Mouse (Mus musculus): ENCODE results near the gene Plekha3.

Plekha3 gene

GRCm38 (mm10) chr2:76674725-76675427 is at the start of gene Plekha3:
Gene Plekha3 (plus strand): TSS chr2:76675281.
- in situ Hi-C loops (cut with MboI, MseI), result loop anchor here (5.0 kb wide), 1 partner anchor 592 kb away; no protein-coding TSS in a partner anchor

DNA sequence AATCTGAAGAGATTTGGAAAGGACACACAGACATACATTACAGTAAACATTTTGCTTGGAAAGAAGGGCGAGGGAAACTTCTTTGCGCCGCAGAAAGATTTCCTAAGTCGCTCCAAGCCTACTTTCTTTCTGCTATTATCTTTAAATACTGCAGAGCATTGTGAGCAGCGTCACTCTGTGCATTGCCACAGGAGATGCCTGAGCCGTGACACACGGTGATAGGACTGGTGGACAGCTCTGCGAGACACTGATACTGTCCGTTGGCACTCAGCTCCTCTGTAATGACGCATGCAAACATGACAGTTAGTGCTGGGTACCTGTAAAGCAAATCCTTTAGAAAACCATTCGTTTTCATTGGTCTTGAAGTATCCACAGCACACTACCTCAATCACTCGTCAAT is 44.8 kb upstream of the Plekha3 start:
- in situ Hi-C loops (cut with MboI, MseI), result no loop called here

DNA sequence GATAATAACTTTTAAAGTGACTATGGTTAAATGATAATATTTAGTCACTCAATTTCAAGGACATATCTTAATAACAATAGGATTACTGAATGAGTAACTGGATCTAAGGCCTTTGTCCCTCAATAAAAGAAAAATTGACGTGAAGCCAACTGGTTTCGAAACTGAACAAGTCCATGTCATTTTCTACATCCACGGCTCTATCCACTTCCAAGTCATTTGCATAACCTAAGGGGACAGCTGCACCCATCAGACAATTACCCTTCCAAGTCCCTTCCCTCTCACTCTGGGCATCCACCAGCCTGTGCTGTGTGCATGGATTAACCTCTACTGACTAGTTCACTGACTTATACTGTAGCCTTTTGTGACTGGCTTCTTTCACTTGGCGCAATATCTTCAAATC is 43.5 kb upstream of the Plekha3 start:
- in situ Hi-C loops (cut with MboI, MseI), result no loop called here

DNA sequence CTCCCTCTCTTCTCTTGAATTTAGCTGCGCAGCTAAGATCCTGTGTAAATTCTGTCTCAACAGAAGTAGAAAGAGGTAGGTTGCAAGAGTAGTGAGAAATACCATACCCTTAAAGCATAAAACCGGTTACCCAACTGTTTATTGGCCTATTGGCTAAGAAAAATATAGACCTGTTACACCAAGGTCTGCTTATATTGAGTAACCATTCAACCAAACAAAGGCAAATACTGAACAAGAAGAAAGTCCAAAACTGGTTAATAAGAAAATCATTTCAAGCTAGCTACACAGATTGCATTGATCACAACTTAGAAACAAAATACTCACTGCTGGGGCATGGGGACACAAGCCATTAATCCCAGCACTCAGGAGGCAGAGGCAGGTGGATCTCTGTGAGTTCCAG is 35.4 kb upstream of the Plekha3 start:
- in situ Hi-C loops (cut with MboI, MseI), result no loop called here

DNA sequence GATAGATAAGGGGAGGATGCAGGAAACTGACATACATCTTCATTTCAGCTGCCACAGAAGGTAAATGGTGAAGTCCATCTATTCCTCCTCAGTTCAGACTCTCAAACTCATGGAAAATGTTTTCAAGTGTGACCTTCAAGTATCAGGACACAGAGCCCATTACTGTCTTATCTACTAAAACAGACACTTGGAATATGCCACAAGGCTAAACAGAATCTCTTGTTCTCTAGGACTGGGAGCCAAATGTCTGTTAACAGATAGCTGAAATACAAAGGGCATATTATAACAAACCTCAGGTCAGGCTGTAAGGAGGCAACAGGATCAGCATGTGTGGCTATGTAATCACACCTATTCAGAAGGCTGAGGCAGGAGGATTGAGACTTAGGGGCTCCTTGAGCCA is 31.3 kb upstream of the Plekha3 start:
- in situ Hi-C loops (cut with MboI, MseI), result no loop called here

GRCm38 (mm10) chr2:76647441-76647869 is 27.6 kb upstream of the Plekha3 start:
- in situ Hi-C loops (cut with MboI, MseI), result no loop called here

- in situ Hi-C loops (cut with MboI, MseI), result no loop called here
These were observed 27.1 kb upstream of the Plekha3 start, which contains the start of the genes Prkra and Pjvk for GRCm38 (mm10) chr2:76647883-76648570. Gene Prkra (minus strand): TSS chr2:76648015. Gene Pjvk (plus strand): TSS chr2:76648476.

- in situ Hi-C loops (cut with MboI, MseI), result no loop called here
These were observed 26.4 kb upstream of the Plekha3 start for GRCm38 (mm10) chr2:76648666-76649141.

GRCm38 (mm10) chr2:76653070-76653469 is 22.0 kb upstream of the Plekha3 start:
- in situ Hi-C loops (cut with MboI, MseI), result no loop called here

DNA sequence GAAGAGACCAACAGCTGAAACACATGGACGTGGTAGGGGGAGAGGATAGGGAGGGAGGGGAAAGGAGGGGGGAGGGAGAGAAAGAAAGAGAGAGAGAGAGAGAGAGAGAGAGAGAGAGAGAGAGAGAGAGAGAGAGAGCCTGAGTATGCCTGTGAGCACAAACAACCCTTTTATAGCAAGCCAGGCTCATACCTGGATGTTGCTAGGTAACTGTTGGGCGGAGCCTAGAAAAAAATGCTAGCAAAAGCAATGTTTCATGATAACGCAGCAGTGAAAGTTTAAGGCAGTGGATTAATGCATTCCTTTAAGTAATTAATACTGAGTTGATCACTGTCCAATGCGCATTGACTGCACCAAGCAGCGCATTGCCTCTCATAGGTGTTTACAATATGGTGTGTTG is 20.4 kb upstream of the Plekha3 start:
- in situ Hi-C loops (cut with MboI, MseI), result no loop called here

GRCm38 (mm10) chr2:76655444-76655843 is 19.6 kb upstream of the Plekha3 start:
- in situ Hi-C loops (cut with MboI, MseI), result no loop called here

DNA sequence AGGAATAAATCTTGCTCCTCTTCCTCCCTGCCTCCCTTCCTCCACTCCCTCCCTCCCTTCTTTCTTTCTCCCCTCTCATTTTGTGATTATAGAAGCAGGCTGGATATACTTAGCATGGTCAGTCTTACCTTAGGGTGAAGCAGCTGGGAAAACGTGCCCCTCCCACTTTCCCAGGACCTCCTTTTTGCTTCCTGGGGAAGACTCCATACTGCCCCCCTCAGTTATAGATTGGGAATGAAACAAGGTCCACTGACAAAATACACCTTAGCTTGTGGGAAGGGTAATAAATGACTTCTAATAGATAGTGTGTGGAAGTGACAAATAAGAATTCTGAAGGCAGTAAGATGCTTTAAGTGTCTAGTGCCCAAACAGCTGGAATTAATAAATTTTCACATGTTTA is 19.1 kb upstream of the Plekha3 start:
- in situ Hi-C loops (cut with MboI, MseI), result no loop called here

- in situ Hi-C loops (cut with MboI, MseI), result no loop called here
These were observed 16.5 kb upstream of the Plekha3 start for GRCm38 (mm10) chr2:76658551-76658950.

- in situ Hi-C loops (cut with MboI, MseI), result no loop called here
These were observed 15.7 kb upstream of the Plekha3 start for GRCm38 (mm10) chr2:76659419-76659818.

DNA sequence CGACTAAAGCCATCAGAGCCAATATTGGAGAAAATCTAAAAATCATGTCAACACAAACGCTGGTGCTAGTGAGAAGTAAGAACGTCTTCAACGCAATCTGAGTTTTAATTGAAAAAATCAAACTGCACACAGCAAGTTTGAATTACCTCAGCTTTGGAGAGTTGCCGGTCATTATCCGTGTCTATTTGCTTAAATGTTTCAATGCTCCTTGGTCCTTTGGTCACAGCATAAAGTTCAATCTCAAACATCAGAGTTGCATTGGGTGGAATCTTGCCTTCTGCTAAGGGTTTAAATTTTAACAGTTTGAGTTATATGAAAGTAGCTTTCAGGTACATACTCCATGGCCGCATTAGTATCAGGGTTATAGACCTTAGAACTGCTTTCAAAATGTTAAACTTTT is 9.6 kb upstream of the Plekha3 start:
- in situ Hi-C loops (cut with MboI, MseI), result no loop called here

GRCm38 (mm10) chr2:76667200-76667599 is 7.9 kb upstream of the Plekha3 start:
- in situ Hi-C loops (cut with MboI, MseI), result no loop called here

DNA sequence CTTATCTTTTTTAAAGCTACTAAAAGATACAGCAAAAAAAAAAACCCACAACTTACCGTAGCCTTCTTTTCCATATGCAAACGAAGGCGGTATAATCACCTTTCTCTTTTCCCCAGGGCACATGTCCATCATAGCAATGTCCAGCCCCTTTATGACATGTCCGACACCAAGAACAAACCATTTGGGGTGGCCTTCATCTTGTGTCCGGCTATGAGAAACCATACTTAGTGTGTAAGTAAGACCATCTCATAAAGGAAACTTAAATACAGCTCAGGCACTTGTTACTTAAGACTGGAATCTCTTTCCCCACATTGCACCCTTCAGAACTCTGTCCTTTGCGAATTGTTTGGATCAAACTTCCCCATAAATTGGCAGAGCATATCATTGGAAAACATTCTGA is 3.4 kb upstream of the Plekha3 start:
- in situ Hi-C loops (cut with MboI, MseI), result loop anchor here (5.0 kb wide), 1 partner anchor 596 kb away; no protein-coding TSS in a partner anchor

DNA sequence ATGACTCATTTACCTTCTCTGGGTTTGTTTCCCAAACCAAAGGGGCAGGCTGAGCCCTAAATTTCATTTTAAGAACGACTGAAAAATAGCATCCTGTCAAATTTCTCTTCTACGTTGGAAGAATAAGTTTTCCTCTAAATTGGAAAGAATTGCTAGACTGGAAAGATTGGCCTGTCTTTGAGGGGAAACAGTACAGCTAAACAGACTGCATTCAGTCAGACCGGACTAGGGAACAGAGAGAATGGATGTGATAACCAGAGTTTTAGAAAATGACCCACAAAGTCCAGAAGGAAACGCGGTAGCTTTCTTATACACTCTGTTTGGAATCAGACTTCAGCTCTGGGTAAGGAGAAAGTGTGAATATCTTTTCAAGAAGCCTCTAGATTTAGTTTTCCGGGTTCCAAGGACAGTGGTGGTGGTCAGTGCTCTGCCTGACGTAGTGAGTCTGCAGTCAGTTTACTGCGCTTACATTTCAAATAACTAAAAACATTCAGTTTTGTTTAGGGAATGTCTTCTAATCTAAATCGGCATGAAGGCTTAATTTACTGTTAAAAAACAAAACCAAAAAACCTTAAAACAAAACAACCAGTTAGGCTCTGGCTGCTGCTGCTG is 2.8 kb upstream of the Plekha3 start:
- in situ Hi-C loops (cut with MboI, MseI), result loop anchor here (5.0 kb wide), 1 partner anchor 595 kb away; no protein-coding TSS in a partner anchor

GRCm38 (mm10) chr2:76672966-76673392 is 2.1 kb upstream of the Plekha3 start, which contains the start of gene Fkbp7:
Gene Fkbp7 (minus strand): TSS chr2:76673116.
- in situ Hi-C loops (cut with MboI, MseI), result loop anchor here (5.0 kb wide), 1 partner anchor 594 kb away; no protein-coding TSS in a partner anchor

DNA sequence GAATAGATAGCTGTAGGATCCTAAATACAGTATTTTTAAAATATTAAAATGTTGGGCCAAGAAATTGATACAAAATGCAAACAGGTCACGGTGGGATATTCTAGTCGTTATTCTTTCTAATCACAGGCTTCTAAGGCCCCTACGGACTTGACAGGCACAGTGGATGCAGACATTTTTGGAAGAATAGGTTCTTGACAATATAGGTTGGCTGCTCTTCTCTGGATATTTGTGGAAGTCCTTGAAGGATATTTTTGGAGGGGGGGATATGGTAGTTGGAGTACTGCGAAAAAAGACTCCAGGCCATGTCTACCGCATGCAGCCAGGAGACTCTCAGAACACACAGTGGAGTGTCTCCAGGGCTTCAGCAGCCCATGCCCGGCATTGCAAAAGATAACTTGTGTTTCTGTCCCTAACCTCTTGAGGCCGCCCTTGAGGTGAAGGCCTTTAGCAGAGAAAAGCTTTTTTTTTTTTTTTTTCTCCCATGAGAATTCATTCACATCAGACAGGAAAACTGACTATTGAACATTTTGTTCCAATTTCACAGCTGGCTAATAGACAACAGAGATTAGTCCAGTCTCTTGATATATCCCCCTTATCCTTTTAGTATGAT is 1.5 kb upstream of the Plekha3 start:
- in situ Hi-C loops (cut with MboI, MseI), result loop anchor here (5.0 kb wide), 1 partner anchor 594 kb away; no protein-coding TSS in a partner anchor

DNA sequence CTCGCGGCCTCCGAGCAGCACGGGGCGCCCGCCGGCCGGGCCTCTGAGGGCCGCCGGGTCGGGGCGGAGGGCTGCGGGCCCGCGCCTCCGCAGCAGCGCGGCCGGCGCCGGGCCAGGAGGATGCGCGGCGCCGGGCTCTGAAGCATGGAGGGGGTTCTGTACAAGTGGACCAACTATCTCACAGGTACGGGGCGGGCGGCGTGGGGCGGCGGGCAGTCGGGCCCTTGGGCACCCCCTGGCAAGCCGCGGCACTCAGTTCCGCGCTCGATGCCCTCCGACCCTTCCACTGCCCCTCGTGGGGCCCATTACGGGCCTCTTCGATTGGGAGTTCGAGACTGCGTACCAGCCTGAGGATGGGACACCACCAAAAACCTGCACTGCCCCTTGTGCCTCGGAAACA is 370 bp downstream of the Plekha3 start:
- in situ Hi-C loops (cut with MboI, MseI), result no loop called here

- in situ Hi-C loops (cut with MboI, MseI), result no loop called here
These were observed 868 bp downstream of the Plekha3 start for GRCm38 (mm10) chr2:76675949-76676348.
